Mouse (Mus musculus) limb, embryonic 13.5 days (tissue): ENCODE results near the gene Tnc. TPM values are rescaled to one million over a fixed set of nuclear protein-coding genes. Genes with fewer than 3 reads are reported as not detected.

Source experiments
- ATAC-seq: fragments of 200-750 bp; cut with Nextera tagmentation; 2 replicates; pipeline ENCODE4 v1.8.0; 2017; ENCODE audit warnings: low read depth, moderate number of reproducible peaks, moderate TSS enrichment; ENCODE audit not compliant: low FRiP score
- H3K27ac ChIP-seq: fragments of 300-500 bp; sonication (generic); 2 replicates; pipeline ENCODE4 v1.5.1; 2015; ENCODE audit warnings: inconsistent platforms, mild to moderate bottlenecking, moderate library complexity
- H3K27me3 ChIP-seq: fragments of 300-500 bp; sonication (generic); 2 replicates; pipeline ENCODE4 v1.6.1; 2015; ENCODE audit warnings: mild to moderate bottlenecking, inconsistent platforms
- H3K36me3 ChIP-seq: fragments of 300-500 bp; sonication (generic); 2 replicates; pipeline ENCODE4 v1.6.1; 2015; ENCODE audit warnings: inconsistent platforms, mild to moderate bottlenecking, moderate library complexity
- H3K4me1 ChIP-seq: fragments of 300-500 bp; sonication (generic); 2 replicates; pipeline ENCODE4 v1.6.1; 2015; ENCODE audit warnings: inconsistent platforms
- H3K4me2 ChIP-seq: fragments of 300-500 bp; sonication (generic); replicated peaks from 2 replicates; pipeline ENCODE4 v1.6.1; 2015; ENCODE audit warnings: inconsistent platforms, mild to moderate bottlenecking, moderate library complexity
- H3K4me3 ChIP-seq: fragments of 300-500 bp; sonication (generic); 2 replicates; pipeline ENCODE4 v1.5.1; 2015; ENCODE audit warnings: moderate library complexity, mild to moderate bottlenecking, inconsistent platforms
- H3K9ac ChIP-seq: fragments of 300-500 bp; sonication (generic); 2 replicates; pipeline ENCODE4 v1.6.1; 2015; ENCODE audit warnings: mild to moderate bottlenecking, inconsistent platforms
- H3K9me3 ChIP-seq: fragments of 300-500 bp; sonication (generic); 2 replicates; pipeline ENCODE4 v1.6.1; 2016; ENCODE audit warnings: inconsistent platforms
- WGBS: fragments of 180-500 bp; shearing (Covaris S2); methylation state at CpG from one replicate; pipeline ENCODE4 v1.1.7; 2015; 5-methylcytosine and 5-hydroxymethylcytosine counted together
- polyA plus RNA-seq: library from polyadenylated mRNA; unstranded; fragments of >200 nt; fragmentation: Nextera tagmentation; extraction: Ambion mirVana; gene quantifications from 2 replicates; pipeline ENCODE4 v1.2.1, GENCODE M21; 2015

Gene Tnc
- polyA plus RNA-seq, 1 experiment from 2014 or later = 65.4 TPM

DNA sequence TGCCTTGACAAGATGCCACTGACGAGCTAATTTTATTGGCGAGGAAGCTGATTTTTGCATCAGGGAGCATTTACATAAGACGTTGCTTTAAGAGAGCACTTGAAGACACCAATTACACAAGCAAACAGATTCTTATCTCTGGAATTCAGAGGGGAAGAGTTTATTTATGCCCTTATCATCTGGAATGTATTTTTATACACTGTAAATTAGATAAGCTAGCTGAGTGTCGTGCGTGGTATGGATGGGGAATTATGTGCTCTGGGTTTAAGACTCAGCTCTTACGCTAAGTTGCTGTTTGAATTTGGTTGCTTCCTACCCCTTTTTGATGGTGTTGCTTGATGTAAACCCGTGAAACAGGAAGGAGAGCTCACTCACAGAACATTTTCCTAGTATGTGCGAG is 130.1 kb downstream of the Tnc start:
- Histone ChIP-seq H3K27ac (no peak overlapping the region), H3K9ac (no peak overlapping the region), H3K4me3 (no peak overlapping the region), H3K27me3 (no peaks in the 10 kb centered on the region), H3K4me1 (no peaks in the 10 kb centered on the region), H3K36me3 (no peaks in the 10 kb centered on the region), H3K4me2 (no peak overlapping the region), H3K9me3 (no peaks in the 10 kb centered on the region)
- 65% methylated on average over 8 of the region's 8 CpGs for WGBS
- ATAC-seq = no peak

DNA sequence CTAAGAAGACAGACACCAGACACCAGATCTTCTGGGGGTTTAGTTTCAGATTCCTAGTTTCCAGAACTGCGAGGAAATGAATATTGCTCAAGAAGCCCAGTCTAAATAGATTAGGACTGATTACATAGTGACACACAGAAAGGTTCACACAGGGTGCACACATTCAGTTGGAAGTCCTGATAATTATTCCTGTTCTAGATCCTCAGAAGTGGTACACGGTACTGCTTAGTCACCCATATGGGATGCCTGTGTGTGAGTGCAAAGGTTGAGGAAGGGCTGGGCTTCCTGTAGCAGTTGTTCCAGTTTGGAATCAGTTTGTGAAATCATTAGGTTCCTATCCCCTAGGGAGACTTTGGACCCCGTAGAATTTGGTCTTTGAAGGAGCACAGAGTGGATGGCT is 130.5 kb downstream of the Tnc start:
- H3K4me1 ChIP-seq = no peaks in the 10 kb centered on the region
- WGBS = 80% methylated on average over 3 of the region's 3 CpGs
- no peaks in the 10 kb centered on the region for H3K27me3 ChIP-seq
- no peak overlapping the region for H3K27ac ChIP-seq
- no peak for ATAC-seq
- H3K4me3 ChIP-seq = no peak overlapping the region
- no peaks in the 10 kb centered on the region for H3K36me3 ChIP-seq
- no peaks in the 10 kb centered on the region for H3K9me3 ChIP-seq
- H3K9ac ChIP-seq = no peak overlapping the region
- no peak overlapping the region for H3K4me2 ChIP-seq

Other genes with a start within 250 kb of the Tnc start
- gene Tnfsf8, start 185.7 kb downstream of the Tnc start, polyA plus RNA-seq = 0.06 TPM in 1 of 2 replicates, not detected in the other